Mouse (Mus musculus) right cerebral cortex, adult 18-20 months (tissue): ENCODE results near the gene Zranb1.

Source experiments
- DNase-seq: peaks from one replicate; pipeline ENCODE4 v3.0.0; 2022; ENCODE audit warnings: mixed read lengths

The Zranb1 gene

DNA sequence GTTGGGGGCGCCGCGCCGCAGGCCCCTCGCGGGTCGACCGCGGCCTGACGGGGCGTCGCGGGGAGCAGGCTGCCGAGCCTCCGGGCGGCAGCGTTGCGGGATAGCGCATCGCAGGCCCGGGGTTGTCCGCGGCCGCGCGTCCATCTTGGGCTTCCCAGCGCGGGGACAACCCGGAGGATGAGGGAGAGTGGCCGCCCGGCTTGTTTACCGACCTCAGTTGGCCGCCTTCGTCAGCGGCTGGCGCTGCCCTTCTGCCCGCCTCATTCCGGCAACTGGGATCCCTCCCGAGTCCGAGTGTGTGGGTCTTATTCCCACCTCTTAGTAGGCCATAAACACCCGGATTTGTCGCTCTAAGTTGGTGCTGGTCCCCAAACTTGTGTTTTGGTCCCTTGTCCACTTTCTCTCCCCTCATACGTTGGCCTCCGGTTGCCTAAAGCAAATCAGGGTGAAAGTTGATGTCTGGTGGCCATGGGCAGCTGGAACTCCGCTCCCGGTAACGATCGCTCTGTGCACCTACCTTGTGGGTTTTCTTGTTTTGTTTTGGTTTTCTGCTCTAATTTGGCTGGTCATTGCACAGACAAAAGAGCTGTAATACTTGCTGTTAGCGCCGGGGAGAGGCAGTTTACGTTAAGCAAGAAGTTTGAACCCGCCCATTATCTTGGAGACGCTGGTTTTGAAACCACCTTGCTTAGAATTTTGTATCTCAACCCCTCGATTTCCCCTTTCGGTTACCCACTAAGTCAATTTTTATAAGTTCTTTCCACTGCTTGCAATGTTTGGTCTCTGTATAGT is 814 bp downstream of the Zranb1 start:
- peak; percentile 18 for DNase-seq

DNA sequence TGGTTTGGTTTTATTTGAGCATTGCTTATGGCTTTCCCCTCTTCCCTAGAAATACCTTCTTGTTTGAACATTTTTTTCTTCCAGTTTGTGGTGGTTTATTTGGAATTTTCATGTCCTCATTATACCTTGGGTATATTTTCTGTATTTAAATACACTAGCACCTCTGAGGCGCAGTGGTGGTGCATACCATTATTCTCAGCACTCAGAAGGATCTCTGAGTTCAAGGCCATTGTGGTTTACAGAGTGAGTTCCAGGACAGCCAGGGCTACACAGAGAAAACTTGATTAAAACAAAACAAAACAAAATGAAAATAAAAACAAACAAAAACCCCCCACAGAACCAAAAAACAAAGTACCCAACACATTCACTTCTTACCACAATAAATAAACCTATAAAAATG is 2.4 kb downstream of the Zranb1 start:
- no peak for DNase-seq

DNA sequence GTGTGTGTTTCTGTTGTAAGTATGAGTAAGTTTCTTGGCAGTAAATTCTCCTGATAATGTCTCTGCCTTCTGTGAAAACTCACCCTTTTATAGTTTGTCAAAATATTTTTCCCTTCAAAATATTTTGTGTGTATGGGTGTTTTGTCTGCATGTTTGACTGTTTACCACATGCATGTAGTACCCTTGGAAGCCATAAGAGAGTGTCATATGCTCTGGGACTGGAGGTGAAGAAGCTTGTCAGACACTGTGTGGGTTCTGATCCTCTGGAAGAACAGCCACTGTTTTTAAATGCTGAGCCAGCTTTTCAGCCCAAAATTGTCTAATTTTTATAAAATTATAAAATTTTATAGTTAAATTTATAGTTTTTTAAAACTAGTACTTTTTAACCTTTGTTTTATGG is 3.8 kb downstream of the Zranb1 start:
- no peak for DNase-seq

DNA sequence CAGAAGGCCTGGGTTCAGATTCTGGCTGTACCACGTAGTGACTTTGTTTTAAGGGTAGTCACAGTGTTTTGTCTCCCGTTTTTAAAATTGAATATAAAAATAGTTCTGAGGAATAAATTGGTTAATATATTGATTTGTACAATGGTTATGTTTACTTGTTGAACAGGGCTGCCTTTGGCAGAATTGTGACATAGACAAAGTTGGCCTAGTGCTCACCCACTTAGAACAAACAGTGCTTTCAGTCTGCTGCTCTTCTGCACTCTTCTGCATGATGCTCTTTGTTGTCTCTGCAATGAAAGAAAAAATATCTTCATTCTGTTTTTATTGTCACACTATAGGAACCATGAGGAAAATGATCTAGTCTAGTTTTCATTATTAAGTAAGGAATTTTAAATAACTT is 8.2 kb downstream of the Zranb1 start:
- no peak for DNase-seq

DNA sequence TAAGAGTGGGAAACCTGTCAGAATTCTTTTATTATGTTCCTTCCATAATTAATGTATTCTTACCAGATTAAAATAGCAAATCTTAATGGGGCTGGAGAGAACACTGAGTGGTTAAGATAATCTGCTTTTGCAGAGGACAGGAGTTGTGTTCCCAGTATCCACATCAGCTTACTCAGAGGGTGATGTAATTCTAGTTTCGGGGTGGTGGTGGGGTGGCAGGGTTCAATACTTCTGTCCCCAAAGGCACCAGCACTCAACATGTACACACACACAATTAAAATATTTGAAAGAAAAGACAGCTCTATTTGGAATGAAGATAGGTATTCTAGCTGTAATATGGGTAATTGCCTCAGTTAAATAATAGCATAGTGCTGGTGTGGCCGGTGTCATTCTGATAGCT is 9.6 kb downstream of the Zranb1 start:
- DNase-seq = no peak

DNA sequence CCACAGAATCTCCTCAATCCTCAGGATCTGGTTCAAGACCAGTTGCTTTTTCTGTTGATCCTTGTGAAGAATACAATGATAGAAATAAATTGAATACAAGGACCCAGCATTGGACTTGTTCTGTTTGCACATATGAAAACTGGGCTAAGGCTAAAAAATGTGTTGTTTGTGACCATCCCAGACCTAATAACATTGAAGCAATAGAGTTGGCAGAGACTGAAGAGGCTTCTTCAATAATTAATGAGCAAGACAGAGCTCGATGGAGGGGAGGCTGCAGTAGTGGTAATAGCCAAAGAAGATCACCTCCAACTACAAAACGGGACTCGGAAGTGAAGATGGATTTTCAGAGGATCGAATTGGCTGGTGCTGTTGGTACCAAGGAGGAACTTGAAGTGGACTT is 19.0 kb downstream of the Zranb1 start:
- DNase-seq = no peak

DNA sequence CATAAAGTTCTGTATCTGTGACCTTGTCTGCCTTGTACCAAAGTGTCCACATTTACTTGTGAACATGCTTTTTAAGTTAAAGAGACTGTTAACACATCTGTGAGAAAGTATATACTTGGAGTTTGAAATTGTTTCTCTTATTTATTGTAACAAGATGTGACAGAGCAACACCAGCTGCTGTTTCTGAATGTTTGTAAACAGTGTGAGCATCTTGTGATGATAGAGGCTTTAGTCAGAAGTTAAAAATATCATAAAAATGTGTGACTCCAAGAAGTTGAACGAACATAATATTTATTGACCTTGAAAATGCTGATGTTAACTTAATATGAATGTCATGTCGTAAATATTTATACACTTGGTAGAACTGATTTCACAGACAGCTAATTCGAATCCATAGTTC is 19.7 kb downstream of the Zranb1 start:
- DNase-seq = no peak

DNA sequence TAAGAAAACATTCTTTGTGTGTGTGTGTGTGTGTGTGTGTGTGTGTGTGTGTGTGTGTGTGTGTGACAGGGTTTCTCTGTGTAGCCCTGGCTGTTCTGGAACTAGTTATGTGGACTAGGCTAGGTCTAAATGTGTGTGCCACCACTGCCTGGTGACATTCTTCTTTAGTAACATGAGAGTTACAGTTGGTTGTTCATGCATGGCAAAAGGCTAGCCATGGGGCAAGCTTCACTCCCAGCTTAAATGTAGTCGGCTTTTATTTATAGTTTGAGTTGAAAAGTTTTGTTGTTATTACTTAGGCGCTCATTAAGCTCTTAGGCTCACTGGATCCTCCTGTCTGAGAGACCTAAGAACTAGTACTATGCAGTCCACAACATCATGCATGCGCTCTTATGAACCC is 33.5 kb downstream of the Zranb1 start:
- no peak for DNase-seq

DNA sequence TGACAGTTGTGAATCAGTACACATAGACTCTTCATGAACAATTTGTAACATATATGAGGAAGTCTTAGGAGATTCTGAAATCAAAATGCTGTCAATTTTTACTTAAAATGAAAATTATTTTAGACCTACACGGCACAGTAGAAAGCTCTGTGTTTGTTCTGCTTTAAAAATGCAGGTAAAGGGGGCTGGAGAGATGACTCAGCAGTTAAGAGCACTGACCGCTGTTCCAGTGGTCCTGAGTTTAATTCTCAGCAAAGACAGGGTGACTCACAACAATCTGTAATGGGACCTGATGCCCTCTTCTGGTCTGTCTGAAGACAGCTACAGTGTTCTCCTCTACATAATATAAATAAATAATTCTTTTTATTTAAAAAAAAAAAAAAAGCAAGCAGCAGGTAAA is 34.8 kb downstream of the Zranb1 start:
- no peak for DNase-seq

DNA sequence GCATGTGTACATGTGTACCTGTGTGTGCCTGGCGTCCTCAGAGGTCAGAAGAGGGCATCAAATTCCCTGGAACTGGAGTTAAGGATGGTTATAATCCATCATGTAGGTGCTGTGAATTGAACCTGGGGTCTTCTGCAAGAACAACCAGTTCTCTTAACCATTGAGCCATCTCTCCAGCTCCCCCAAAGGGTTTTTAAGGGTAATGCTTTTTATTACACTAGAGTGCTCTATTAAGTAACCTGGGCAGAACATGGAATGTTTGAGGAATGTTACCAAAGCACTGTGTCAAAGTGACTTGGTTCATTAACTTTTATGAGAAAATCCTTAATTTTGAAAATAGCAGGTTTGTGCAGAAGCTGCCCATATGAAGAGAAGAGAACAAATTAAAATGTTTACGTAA is 41.1 kb downstream of the Zranb1 start:
- DNase-seq = no peak

DNA sequence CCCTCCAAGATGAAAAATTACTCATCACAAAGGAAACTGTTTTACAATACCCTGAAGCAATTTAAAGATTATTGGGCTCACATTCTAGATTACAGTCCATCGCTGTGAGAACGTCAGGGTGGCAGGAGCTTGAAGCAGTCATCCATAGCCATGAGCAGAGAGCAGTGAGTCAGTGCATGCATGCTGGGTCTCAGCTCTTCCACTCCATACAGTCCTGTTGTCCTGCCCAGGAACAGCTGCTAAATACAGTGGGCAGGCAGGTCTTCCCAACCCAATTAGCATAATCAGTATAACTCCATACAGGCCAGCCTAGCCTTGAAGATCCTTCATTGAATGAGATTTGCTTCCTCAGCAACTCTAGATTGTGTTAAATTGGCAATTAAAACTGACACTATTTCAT is 45.1 kb downstream of the Zranb1 start:
- no peak for DNase-seq

DNA sequence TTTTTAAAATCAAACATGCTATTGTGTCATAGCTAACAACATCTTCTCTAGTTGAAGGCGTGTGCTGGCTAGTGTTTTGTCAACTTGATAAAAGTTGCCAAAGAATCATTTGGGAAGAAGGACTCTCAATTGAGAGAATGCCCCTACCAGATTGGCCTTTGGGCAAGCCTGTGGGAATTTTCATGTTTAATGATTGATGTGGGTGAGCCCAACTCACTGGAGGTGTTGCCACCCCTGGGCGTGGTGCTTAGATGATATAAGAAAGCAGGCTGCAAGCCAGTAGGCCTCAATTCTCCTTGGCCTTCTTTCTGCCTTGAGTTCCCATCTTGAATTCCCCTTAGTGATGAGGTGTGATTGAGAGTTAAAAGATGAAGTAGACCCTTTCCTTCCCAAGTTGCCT is 47.0 kb downstream of the Zranb1 start:
- DNase-seq = no peak

DNA sequence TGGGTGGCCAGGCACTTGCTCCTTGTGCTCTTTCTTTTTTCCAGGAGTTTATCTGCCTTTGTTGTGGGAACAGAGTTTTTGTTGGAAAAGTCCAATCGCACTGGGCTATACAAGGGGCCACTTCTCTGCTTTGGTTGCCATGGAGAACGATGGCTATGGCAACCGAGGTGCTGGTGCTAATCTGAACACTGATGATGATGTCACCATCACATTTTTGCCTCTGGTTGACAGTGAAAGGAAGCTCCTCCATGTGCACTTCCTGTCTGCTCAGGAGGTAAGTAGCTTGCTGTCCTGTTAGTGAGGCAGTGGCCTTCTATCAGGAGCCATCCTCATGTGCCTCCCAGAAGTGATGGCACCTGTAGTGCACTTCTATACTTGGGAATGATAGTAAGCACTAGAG is 51.7 kb downstream of the Zranb1 start:
- DNase-seq = no peak

DNA sequence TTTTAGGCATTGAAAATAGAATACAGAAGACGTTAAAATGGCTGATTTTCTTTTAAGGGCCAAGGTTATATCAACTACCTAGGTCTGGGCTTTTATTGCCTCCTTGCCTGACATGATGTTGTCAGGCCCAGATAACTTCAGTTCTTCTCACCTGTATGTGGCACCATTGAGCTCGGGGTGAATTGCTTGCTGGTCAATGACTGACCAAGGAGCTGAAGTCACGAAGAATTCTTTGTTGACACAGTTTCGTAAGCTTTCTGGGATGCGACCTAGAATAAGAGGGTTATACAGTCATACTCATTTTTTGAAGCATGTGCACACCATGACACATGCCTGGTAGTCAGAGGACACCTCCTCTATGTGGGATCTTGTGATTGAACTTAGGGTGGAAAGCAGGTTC is 58.9 kb downstream of the Zranb1 start:
- DNase-seq = no peak

DNA sequence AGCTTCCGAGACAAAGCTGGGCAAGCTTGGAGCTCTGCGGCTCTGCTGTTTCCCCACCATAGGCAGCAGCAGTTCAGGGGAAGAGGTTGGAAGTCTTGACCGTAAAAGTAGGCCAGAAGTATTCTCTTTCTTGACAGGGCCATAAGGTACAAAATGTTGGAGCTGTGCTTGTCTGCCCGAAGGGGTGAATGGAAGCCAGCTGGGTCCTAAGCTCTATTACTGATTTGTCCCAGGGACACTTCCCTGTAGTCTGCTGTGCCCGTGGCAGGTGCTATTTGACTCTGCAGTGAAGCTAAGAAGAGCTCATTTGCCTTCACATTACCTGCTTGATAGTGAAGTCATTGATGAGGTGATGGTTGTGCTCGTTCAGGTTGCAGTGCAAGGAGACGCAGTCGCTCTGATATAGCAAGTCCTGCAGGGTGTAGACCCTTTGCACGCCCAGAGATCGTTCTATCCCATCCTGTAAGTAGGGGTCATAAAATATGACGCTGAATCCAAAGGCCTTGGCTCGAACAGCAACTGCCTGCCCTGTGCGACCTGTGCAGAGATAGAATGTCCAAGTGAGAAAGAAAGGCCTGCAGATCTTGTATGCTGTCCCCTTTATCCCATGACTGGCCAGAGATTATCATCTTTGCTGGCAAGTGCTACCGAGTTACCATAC is 60.4 kb downstream of the Zranb1 start:
- DNase-seq = no peak

DNA sequence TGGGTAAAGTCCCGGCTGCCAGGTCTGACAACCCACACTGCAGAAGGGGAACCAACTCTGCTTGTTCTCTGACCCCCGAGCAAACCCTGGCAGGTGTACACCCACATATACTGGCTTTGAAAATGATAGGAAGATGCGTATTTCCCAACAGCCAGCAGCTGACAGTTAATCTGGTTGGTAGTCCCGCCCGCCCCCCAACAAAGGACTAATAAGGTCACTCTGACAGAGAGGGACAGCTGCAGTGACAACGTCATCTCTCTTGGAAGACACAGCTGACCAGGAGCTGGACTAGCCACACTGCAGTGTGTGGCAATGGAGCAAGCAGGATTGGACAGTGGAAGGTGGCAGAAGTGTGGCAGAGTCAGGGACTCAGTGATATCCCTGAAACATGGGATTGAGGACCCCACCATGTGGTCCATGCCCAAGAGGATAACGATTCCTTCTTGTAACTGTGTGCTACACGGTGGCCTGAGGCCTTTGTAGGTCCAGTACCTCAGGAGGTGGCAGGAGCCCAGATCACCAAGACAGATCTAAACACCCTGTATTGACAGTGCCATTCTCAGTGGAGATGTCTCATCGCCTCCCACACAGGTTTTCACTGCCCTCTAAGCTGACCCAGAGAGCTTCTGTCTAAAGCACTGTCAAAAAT is 62.1 kb downstream of the Zranb1 start:
- no peak for DNase-seq

DNA sequence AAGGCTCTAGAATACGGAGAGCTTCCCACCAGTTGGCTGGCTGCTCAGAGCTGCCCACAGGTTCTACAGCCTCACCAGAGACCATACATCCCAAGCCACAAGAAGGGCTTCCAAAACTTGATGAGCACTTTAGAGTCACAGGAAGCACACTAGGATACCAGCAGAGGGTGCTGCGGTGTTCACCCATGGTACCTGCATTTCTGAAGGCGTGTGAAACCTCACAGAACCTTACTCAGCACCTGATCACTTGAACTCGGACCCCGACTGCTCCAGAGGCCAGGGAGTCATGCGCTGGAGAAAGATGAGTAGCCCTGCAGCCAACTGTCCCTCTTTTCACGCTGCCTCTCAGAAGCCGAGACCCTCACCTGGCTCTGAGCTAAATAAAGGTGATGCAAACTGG is 63.2 kb downstream of the Zranb1 start:
- DNase-seq = no peak

DNA sequence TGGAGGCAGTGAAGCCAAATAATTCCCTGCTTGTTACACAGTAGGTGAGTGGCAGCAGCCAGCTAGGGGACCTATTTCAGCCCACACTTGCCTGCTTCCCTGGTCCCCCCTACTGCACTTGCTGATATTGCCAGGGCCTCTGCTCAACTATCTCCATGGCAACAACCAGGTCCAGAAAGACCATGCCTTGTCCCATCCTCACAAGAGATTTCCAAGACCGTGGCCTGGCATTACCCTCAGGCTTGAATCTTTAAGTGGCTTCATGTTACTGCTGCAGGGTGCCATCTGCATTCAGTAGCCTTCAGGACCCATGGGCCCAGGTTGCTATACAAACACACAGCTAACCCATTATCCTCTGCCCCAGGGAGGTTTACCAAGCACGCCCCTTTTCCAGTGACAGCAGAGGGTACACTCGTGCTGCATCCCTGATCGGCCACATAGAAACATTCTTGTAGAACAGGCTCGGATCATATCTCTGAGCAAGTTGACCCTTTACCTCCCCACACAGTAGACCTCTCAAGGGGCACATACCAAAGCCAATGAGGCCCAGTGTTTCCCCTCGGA is 63.8 kb downstream of the Zranb1 start:
- no peak for DNase-seq

DNA sequence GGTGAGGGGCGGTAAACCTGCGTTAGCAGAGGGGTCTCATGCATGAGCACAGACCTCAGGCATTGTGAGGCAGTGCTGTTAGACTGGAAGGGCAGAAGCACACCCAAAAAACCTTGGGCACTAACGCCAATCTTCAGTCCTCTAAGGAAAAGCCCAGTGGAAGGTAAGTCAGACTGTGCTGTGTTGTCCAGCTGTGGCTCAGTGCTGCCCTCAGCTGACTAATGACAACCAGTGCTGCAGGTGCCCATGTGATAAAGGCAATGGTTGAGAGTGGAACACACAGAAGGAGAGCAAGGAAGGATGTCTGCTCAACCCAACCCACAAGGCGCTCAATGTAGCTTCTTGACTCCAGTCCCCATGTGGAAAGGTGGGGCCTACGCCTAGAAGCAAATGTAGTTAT is 65.4 kb downstream of the Zranb1 start:
- no peak for DNase-seq

DNA sequence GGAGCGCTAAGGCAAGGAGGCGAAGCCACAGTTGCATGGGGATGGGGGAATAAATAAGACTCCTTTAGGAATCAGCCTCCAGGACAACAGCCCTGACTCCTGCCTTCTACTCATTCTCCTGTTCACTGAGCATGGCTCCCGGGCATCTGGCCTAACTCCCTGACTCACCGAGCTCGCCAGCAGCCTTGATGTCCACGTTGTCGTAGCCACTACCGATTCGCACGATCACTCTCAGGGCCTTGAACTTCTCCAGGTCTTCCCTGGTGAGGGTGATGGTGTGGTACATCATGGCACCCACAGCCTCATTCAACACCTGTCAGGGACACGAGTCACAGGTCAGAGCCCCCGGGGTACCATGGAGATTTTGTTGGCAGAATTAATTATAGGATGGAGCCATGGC is 67.7 kb downstream of the Zranb1 start:
- no peak for DNase-seq

DNA sequence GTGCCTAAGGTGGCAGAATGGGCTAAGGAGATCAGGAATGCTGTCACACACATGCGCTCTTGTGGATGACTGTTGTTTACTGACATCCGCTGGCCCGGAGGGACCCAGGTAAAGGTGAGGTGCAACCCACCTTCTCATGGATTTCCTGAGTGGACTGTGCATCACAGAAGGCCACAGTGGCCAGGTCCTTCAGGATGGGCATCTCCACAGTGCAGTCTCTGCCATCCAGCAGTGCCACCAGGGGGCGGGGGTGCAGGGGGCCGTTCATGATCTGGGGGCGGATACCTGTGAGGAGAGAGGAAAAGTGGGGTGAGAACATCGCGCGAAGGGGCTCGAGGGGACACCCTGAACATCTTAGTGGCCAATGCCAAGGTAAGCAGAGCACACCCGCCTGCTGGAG is 68.1 kb downstream of the Zranb1 start:
- no peak for DNase-seq

DNA sequence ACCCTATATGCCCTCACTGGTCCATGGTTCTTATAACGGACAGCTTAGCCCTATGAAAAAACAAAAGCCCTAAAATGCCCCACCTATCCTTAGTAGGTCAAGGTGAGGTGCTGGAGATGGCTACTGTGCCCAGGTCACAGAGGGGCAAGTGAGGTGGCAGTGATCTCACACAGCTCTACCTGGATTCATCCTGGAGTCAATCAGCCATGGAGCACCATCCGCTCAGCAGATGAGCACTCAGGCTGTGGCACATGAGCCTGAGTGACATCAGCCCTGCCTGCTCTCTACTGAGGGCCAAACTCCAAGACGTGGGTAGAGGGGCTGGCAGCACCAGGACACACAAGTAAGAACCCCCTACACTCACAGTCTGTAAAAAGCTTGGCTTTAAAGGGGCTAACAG is 70.4 kb downstream of the Zranb1 start:
- no peak for DNase-seq

DNA sequence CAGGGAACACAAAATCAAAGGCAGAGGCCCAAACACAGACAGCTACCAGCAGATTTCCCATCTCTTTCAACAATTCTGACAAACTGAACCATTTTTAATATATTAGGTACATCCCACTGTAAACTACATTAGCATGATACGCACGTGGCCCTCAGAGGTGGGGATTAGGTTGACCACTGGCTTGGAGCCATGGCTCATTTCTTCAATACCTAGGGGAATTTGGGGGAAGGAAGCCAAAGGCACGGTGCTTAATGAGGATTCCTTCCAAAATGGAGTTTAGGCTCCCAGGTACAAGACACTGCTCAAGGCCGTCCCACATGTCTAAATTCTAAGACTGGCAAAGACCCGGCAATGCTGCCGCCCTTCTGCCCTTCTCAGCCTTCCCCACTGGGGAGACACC is 71.3 kb downstream of the Zranb1 start:
- DNase-seq = no peak

DNA sequence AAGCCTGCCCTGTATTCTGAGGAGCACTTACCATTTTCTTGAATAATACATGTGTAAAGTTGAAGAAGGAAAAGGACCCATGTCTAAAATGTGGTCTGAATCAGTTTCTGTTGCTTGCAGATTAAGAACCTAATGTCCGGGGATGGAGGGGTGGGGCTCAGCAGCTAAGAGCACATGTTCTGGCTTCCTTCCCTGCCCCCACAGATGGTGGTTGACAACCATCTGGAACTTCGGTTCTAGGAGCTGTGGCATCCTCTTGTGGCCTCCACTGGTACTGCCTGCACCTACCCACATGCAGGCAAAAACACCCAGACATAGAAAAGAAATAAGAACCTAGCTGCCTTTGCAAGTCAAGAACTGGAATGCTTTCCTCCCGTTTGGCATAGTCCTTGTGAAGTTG is 72.5 kb downstream of the Zranb1 start:
- peak; percentile 89 for DNase-seq
